Mouse (Mus musculus): ENCODE data around the gene Cdkal1.

Cdkal1 gene

GRCm38 (mm10) chr13:29483950-29484349, 371.5 kb downstream of the Cdkal1 start:
- no peak for DNase-seq

- no peak for DNase-seq
These were observed 373.2 kb downstream of the Cdkal1 start for GRCm38 (mm10) chr13:29482147-29482863.

- DNase-seq, result no peak
These were observed 379.1 kb downstream of the Cdkal1 start for GRCm38 (mm10) chr13:29476421-29476820.

- no peak for DNase-seq
These were observed 381.2 kb downstream of the Cdkal1 start for GRCm38 (mm10) chr13:29474301-29474700.

- DNase-seq, result no peak
These were observed 381.7 kb downstream of the Cdkal1 start for GRCm38 (mm10) chr13:29473779-29474178.

GRCm38 (mm10) chr13:29462271-29462670, 393.2 kb downstream of the Cdkal1 start:
- DNase-seq, result no peak

- no peak for DNase-seq
These were observed 394.7 kb downstream of the Cdkal1 start for GRCm38 (mm10) chr13:29460741-29461140.

GRCm38 (mm10) chr13:29458385-29458784, 397.1 kb downstream of the Cdkal1 start:
- DNase-seq, result no peak

- DNase-seq, result no peak
These were observed 418.4 kb downstream of the Cdkal1 start for GRCm38 (mm10) chr13:29437067-29437466.

GRCm38 (mm10) chr13:29434726-29435125, 420.7 kb downstream of the Cdkal1 start:
- DNase-seq, result no peak

GRCm38 (mm10) chr13:29430919-29431318, 424.6 kb downstream of the Cdkal1 start:
- DNase-seq, result peak in 1 of 2 experiments; percentile 9

GRCm38 (mm10) chr13:29429877-29430276, 425.6 kb downstream of the Cdkal1 start:
- DNase-seq, result no peak

- no peak for DNase-seq
These were observed 426.3 kb downstream of the Cdkal1 start for GRCm38 (mm10) chr13:29429196-29429595.

GRCm38 (mm10) chr13:29416450-29417136, 438.9 kb downstream of the Cdkal1 start:
- no peak for DNase-seq

GRCm38 (mm10) chr13:29415967-29416366, 439.5 kb downstream of the Cdkal1 start:
- DNase-seq, result no peak

- DNase-seq, result no peak
These were observed 440.6 kb downstream of the Cdkal1 start for GRCm38 (mm10) chr13:29414878-29415277.

GRCm38 (mm10) chr13:29414470-29414869, 441.0 kb downstream of the Cdkal1 start:
- no peak for DNase-seq

GRCm38 (mm10) chr13:29411176-29411575, 444.3 kb downstream of the Cdkal1 start:
- DNase-seq, result no peak

- no peak for DNase-seq
These were observed 447.9 kb downstream of the Cdkal1 start for GRCm38 (mm10) chr13:29407619-29408018.

- DNase-seq, result no peak
These were observed 450.2 kb downstream of the Cdkal1 start for GRCm38 (mm10) chr13:29405316-29405715.

GRCm38 (mm10) chr13:29403217-29403616, 452.3 kb downstream of the Cdkal1 start:
- no peak for DNase-seq

- DNase-seq, result no peak
These were observed 452.9 kb downstream of the Cdkal1 start for GRCm38 (mm10) chr13:29402526-29403040.

- DNase-seq, result no peak
These were observed 455.6 kb downstream of the Cdkal1 start for GRCm38 (mm10) chr13:29399908-29400307.

GRCm38 (mm10) chr13:29398456-29398855, 457.0 kb downstream of the Cdkal1 start:
- DNase-seq, result peak; percentile 76 to 77
